Mouse (Mus musculus): ENCODE results near the gene Ptprk. TPM values are rescaled to one million over a fixed set of nuclear protein-coding genes. Genes with fewer than 3 reads are reported as not detected.

Ptprk gene
- polyA plus RNA-seq, 2 experiments, result 21.4 to 25.2 TPM

GRCm38 (mm10) chr10:28338536-28338935 lies 263.9 kb downstream of the Ptprk start:
- Histone ChIP-seq H3K27me3 (ENCODE audit: control insufficient read depth, insufficient read depth, low read length) (no peaks in the 10 kb centered on the region), H3K27ac (replicated peaks; ENCODE audit: low read depth, low read length) (no peak overlapping the region), H3K36me3 (ENCODE audit: control insufficient read depth, insufficient read depth, low read length) (no peaks in the 10 kb centered on the region), H3K9me3 (ENCODE audit: control insufficient read depth, low read length) (no peaks in the 10 kb centered on the region), H3K4me1 (ENCODE audit: control insufficient read depth, insufficient read depth, low read length) (no peaks in the 10 kb centered on the region), H3K4me3 (replicated peaks; ENCODE audit: low read length) (no peak overlapping the region), H3K9ac (ENCODE audit: low read depth, low read length, severe bottlenecking) (no peak overlapping the region), H3K4me2 (replicated peaks; ENCODE audit: low read depth, low read length, severe bottlenecking) (no peak overlapping the region)
- no peak for TF ChIP-seq POLR2A (IDR thresholded peaks at IDR 0.05; ENCODE audit: borderline replicate concordance, extremely low read depth, insufficient read depth, insufficient read length)
- no peak for DNase-seq (ENCODE audit: low spot score)
- 53% methylated on average over 5 of the region's 5 CpGs for WGBS
- ATAC-seq (ENCODE audit: low FRiP score, low read depth), result no peak

- no peak for TF ChIP-seq POLR2A (IDR thresholded peaks at IDR 0.05; ENCODE audit: borderline replicate concordance, extremely low read depth, insufficient read depth, insufficient read length)
- H3K9ac ChIP-seq (ENCODE audit: low read depth, low read length, severe bottlenecking), result no peak overlapping the region
- WGBS, result 82% methylated on average over 8 of the region's 8 CpGs
- DNase-seq (ENCODE audit: low spot score) (no peak), ATAC-seq (ENCODE audit: low FRiP score, low read depth) (no peak)
- H3K9me3 ChIP-seq (ENCODE audit: control insufficient read depth, low read length), result no peaks in the 10 kb centered on the region
- H3K4me3 ChIP-seq (replicated peaks; ENCODE audit: low read length), result no peak overlapping the region
- no peaks in the 10 kb centered on the region for H3K36me3 ChIP-seq (ENCODE audit: control insufficient read depth, insufficient read depth, low read length)
- H3K27ac ChIP-seq (replicated peaks; ENCODE audit: low read depth, low read length), result no peak overlapping the region
- H3K27me3 ChIP-seq (ENCODE audit: control insufficient read depth, insufficient read depth, low read length), result no peaks in the 10 kb centered on the region
- no peaks in the 10 kb centered on the region for H3K4me1 ChIP-seq (ENCODE audit: control insufficient read depth, insufficient read depth, low read length)
- no peak overlapping the region for H3K4me2 ChIP-seq (replicated peaks; ENCODE audit: low read depth, low read length, severe bottlenecking)
These were observed 270.6 kb downstream of the Ptprk start for GRCm38 (mm10) chr10:28345196-28345681.

GRCm38 (mm10) chr10:28365291-28365690 lies 290.7 kb downstream of the Ptprk start:
- Histone ChIP-seq H3K4me2 (replicated peaks; ENCODE audit: low read depth, low read length, severe bottlenecking) (no peak overlapping the region), H3K4me1 (ENCODE audit: control insufficient read depth, insufficient read depth, low read length) (peaks cover 3% of the 10 kb centered on the region; the same call in 1 of the 2 replicates), H3K36me3 (ENCODE audit: control insufficient read depth, insufficient read depth, low read length) (no peaks in the 10 kb centered on the region), H3K4me3 (replicated peaks; ENCODE audit: low read length) (no peak overlapping the region), H3K9ac (ENCODE audit: low read depth, low read length, severe bottlenecking) (no peak overlapping the region), H3K9me3 (ENCODE audit: control insufficient read depth, low read length) (no peaks in the 10 kb centered on the region), H3K27ac (replicated peaks; ENCODE audit: low read depth, low read length) (no peak overlapping the region), H3K27me3 (ENCODE audit: control insufficient read depth, insufficient read depth, low read length) (no peaks in the 10 kb centered on the region)
- 73% methylated on average over 6 of the region's 6 CpGs for WGBS
- no peak for TF ChIP-seq POLR2A (IDR thresholded peaks at IDR 0.05; ENCODE audit: borderline replicate concordance, extremely low read depth, insufficient read depth, insufficient read length)
- DNase-seq (ENCODE audit: low spot score) (no peak), ATAC-seq (ENCODE audit: low FRiP score, low read depth) (no peak)

GRCm38 (mm10) chr10:28366065-28366677 lies 291.6 kb downstream of the Ptprk start:
- no peak for ATAC-seq (ENCODE audit: low FRiP score, low read depth)
- no peaks in the 10 kb centered on the region for H3K9me3 ChIP-seq (ENCODE audit: control insufficient read depth, low read length)
- no peak overlapping the region for H3K27ac ChIP-seq (replicated peaks; ENCODE audit: low read depth, low read length)
- 78% methylated on average over 5 of the region's 5 CpGs for WGBS
- H3K4me3 ChIP-seq (replicated peaks; ENCODE audit: low read length), result no peak overlapping the region
- H3K4me1 ChIP-seq (ENCODE audit: control insufficient read depth, insufficient read depth, low read length), result peaks cover 3% of the 10 kb centered on the region; the same call in 1 of the 2 replicates
- no peak for DNase-seq (ENCODE audit: low spot score)
- no peak overlapping the region for H3K9ac ChIP-seq (ENCODE audit: low read depth, low read length, severe bottlenecking)
- no peak overlapping the region for H3K4me2 ChIP-seq (replicated peaks; ENCODE audit: low read depth, low read length, severe bottlenecking)
- no peaks in the 10 kb centered on the region for H3K36me3 ChIP-seq (ENCODE audit: control insufficient read depth, insufficient read depth, low read length)
- no peak for TF ChIP-seq POLR2A (IDR thresholded peaks at IDR 0.05; ENCODE audit: borderline replicate concordance, extremely low read depth, insufficient read depth, insufficient read length)
- H3K27me3 ChIP-seq (ENCODE audit: control insufficient read depth, insufficient read depth, low read length), result no peaks in the 10 kb centered on the region

- Histone ChIP-seq H3K9me3 (ENCODE audit: control insufficient read depth, low read length) (no peaks in the 10 kb centered on the region), H3K27ac (replicated peaks; ENCODE audit: low read depth, low read length) (no peak overlapping the region), H3K27me3 (ENCODE audit: control insufficient read depth, insufficient read depth, low read length) (no peaks in the 10 kb centered on the region), H3K9ac (ENCODE audit: low read depth, low read length, severe bottlenecking) (no peak overlapping the region), H3K4me2 (replicated peaks; ENCODE audit: low read depth, low read length, severe bottlenecking) (no peak overlapping the region), H3K36me3 (ENCODE audit: control insufficient read depth, insufficient read depth, low read length) (no peaks in the 10 kb centered on the region), H3K4me1 (ENCODE audit: control insufficient read depth, insufficient read depth, low read length) (peaks cover 3% of the 10 kb centered on the region; the same call in 1 of the 2 replicates), H3K4me3 (replicated peaks; ENCODE audit: low read length) (no peak overlapping the region)
- TF ChIP-seq POLR2A (IDR thresholded peaks at IDR 0.05; ENCODE audit: borderline replicate concordance, extremely low read depth, insufficient read depth, insufficient read length), result no peak
- ATAC-seq (ENCODE audit: low FRiP score, low read depth), result no peak
- DNase-seq (ENCODE audit: low spot score), result no peak
- WGBS, result 18% methylated on average over 2 of the region's 2 CpGs
These were observed 295.2 kb downstream of the Ptprk start for GRCm38 (mm10) chr10:28369808-28370207.
